Mouse (Mus musculus) bone marrow, adult 2 months (tissue): ENCODE results near the gene Scarb1. TPM values are rescaled to one million over a fixed set of nuclear protein-coding genes. Genes with fewer than 3 reads are reported as not detected.
A peak's percentile ranks its signal among the peaks of the same experiment; 100 is the strongest.

Source experiments
- H3K27ac ChIP-seq: fragments of 200-500 bp; 2 replicates; pipeline ENCODE4 v1.5.1; 2012; ENCODE audit warnings: low read depth, mild to moderate bottlenecking, control low read depth, inconsistent platforms, low read length; ENCODE audit not compliant: control insufficient read depth, poor library complexity, insufficient read depth
- H3K4me1 ChIP-seq: fragments of 200-500 bp; 2 replicates; pipeline ENCODE4 v1.6.1; 2011; ENCODE audit warnings: low read length; ENCODE audit not compliant: control insufficient read depth, insufficient read depth
- H3K4me3 ChIP-seq: fragments of 200-500 bp; replicated peaks from 2 replicates; pipeline ENCODE3; 2011; ENCODE audit warnings: mild to moderate bottlenecking, low read depth, low read length, control low read depth; ENCODE audit not compliant: control insufficient read depth
- CTCF ChIP-seq: fragments of 200-500 bp; IDR thresholded peaks from 2 replicates; pipeline ENCODE4 v1.5.1; 2011; ENCODE audit warnings: low read length, control low read depth; ENCODE audit not compliant: control insufficient read depth, insufficient read depth
- POLR2A ChIP-seq: fragments of 200-500 bp; IDR thresholded peaks from 2 replicates; pipeline ENCODE4 v1.6.1; 2011; ENCODE audit warnings: low read depth, mild to moderate bottlenecking, control low read depth, low read length, borderline replicate concordance; ENCODE audit not compliant: control insufficient read depth
- WGBS: fragments of 180-500 bp; shearing (Covaris S2); methylation state at CpG from one replicate; pipeline ENCODE4 v1.1.7; 2018; 5-methylcytosine and 5-hydroxymethylcytosine counted together
- polyA plus RNA-seq: library from polyadenylated mRNA; stranded (reverse); fragments of >200 nt; gene quantifications from 2 replicates; pipeline ENCODE4 v1.2.4, GENCODE M21; 2011; ENCODE audit warnings: low replicate concordance; ENCODE audit not compliant: missing spikeins, insufficient read depth, insufficient read length

Gene Scarb1
- polyA plus RNA-seq, 1 experiment, result 26.9 TPM

GRCm38 (mm10) chr5:125383637-125384420 lies 42.9 kb upstream of the Scarb1 start:
- TF ChIP-seq CTCF, result no peak
- TF ChIP-seq POLR2A, result no peak
- H3K27ac ChIP-seq, result no peak overlapping the region
- WGBS, result 60% methylated on average over 3 of the region's 3 CpGs

GRCm38 (mm10) chr5:125382673-125383558 lies 42.0 kb upstream of the Scarb1 start:
- 40% methylated on average over 6 of the region's 6 CpGs for WGBS
- Histone ChIP-seq H3K4me1 (no peaks in the 10 kb centered on the region; the same call in 1 of the 2 replicates), H3K27ac (no peak overlapping the region), H3K4me3 (no peak overlapping the region)
- no peak for TF ChIP-seq POLR2A
- peak; percentile 59 for TF ChIP-seq CTCF

More at GRCm38 (mm10) chr5:125383637-125384420, 42.9 kb upstream of the Scarb1 start:
- Histone ChIP-seq H3K4me3 (no peak overlapping the region), H3K4me1 (no peaks in the 10 kb centered on the region; the same call in 1 of the 2 replicates)

- no peak overlapping the region for H3K4me3 ChIP-seq
- TF ChIP-seq CTCF (no peak), POLR2A (no peak)
- no peak overlapping the region for H3K27ac ChIP-seq
- WGBS, result 72% methylated on average over 5 of the region's 5 CpGs
- no peaks in the 10 kb centered on the region; the same call in 1 of the 2 replicates for H3K4me1 ChIP-seq
These were observed 41.2 kb upstream of the Scarb1 start for GRCm38 (mm10) chr5:125381954-125382672.

- TF ChIP-seq POLR2A, result no peak
- TF ChIP-seq CTCF, result no peak; the same call in 1 of the 2 replicates
- no peak overlapping the region for H3K4me3 ChIP-seq
- 50% methylated on average over 5 of the region's 5 CpGs for WGBS
These were observed 38.0 kb upstream of the Scarb1 start for GRCm38 (mm10) chr5:125378919-125379318.

GRCm38 (mm10) chr5:125377214-125377613 lies 36.3 kb upstream of the Scarb1 start:
- Histone ChIP-seq H3K27ac (peak overlapping the region; percentile 88), H3K4me1 (no peaks in the 10 kb centered on the region), H3K4me3 (no peak overlapping the region)
- 61% methylated on average over 7 of the region's 7 CpGs for WGBS
- TF ChIP-seq CTCF (no peak), POLR2A (no peak)

More at GRCm38 (mm10) chr5:125378919-125379318, 38.0 kb upstream of the Scarb1 start:
- no peaks in the 10 kb centered on the region for H3K4me1 ChIP-seq
- no peak overlapping the region for H3K27ac ChIP-seq

- WGBS, result 50% methylated on average over 2 of the region's 2 CpGs
- Histone ChIP-seq H3K27ac (no peak overlapping the region; the same call in 1 of the 2 replicates), H3K4me1 (no peaks in the 10 kb centered on the region), H3K4me3 (no peak overlapping the region)
- TF ChIP-seq CTCF (no peak), POLR2A (no peak)
These were observed 35.0 kb upstream of the Scarb1 start for GRCm38 (mm10) chr5:125375871-125376270.

GRCm38 (mm10) chr5:125372027-125372426 lies 31.1 kb upstream of the Scarb1 start:
- WGBS, result 79% methylated on average over 4 of the region's 4 CpGs
- TF ChIP-seq CTCF, result no peak
- TF ChIP-seq POLR2A, result no peak
- Histone ChIP-seq H3K4me1 (peaks cover 3% of the 10 kb centered on the region; the same call in 1 of the 2 replicates), H3K27ac (no peak overlapping the region), H3K4me3 (no peak overlapping the region)

- 79% methylated on average over 7 of the region's 7 CpGs for WGBS
- Histone ChIP-seq H3K4me1 (peaks cover 3% of the 10 kb centered on the region; the same call in 1 of the 2 replicates), H3K4me3 (no peak overlapping the region), H3K27ac (no peak overlapping the region)
- TF ChIP-seq CTCF (peak; percentile 10; the same call in 1 of the 2 replicates), POLR2A (no peak)
These were observed 30.2 kb upstream of the Scarb1 start for GRCm38 (mm10) chr5:125370950-125371693.
